Mouse (Mus musculus): ENCODE data around the gene Neil3.

DNA sequence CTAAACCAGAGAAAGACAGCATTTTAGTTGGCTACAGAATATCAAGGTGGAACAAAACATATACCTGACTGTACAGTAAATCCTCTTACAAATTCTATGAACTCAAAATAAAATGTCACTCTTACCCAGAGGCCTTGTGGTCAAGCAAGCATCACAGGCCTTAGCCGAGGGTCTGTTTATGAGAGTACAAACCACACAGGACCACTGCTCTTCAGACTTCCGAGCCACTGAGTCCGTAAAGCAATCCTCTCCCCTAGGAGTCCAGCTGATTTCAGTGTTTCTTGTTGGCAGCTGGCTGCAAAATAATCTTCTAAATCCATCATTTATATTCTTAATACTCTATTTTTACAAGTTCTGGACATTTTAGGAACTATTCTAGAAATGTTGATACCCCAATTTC, 38.0 kb downstream of the Neil3 start:
- TF ChIP-seq CTCF (IDR thresholded peaks at IDR 0.05; ENCODE audit: borderline replicate concordance, control insufficient read depth, extremely low read depth, insufficient read depth, low read length, poor library complexity) = no peak
- TF ChIP-seq POLR2A (IDR thresholded peaks at IDR 0.05; ENCODE audit: control insufficient read depth, extremely low read depth, insufficient read depth, low read length, poor library complexity) = no peak

Measured in thymus, adult 2 months (tissue).